Mouse (Mus musculus) cerebellum, postnatal 36 days (tissue): Measurements from ENCODE around the gene Chat.

Experiments
- DNase-seq, 2 experiments: peaks; one replicate each; pipeline ENCODE4 v3.0.0; 2021 to 2022; ENCODE audit warnings: mixed read lengths in 2 of 2

Gene Chat

GRCm38 (mm10) chr14:32465889-32466288, at the start of gene Chat:
Chat (minus strand) TSS chr14:32465989.
- DNase-seq: no peak

GRCm38 (mm10) chr14:32513336-32514032, 47.7 kb upstream of the Chat start, which contains the start of gene Ercc6:
Ercc6 (plus strand) TSS chr14:32513521.
- DNase-seq: peak; percentile 92 to 94

- DNase-seq: no peak
These were observed 47.1 kb upstream of the Chat start for GRCm38 (mm10) chr14:32512912-32513311.

- DNase-seq: no peak
These were observed 43.7 kb upstream of the Chat start for GRCm38 (mm10) chr14:32509443-32509961.

- DNase-seq: no peak
These were observed 42.5 kb upstream of the Chat start for GRCm38 (mm10) chr14:32508105-32508835.

GRCm38 (mm10) chr14:32507216-32507615, 41.4 kb upstream of the Chat start:
- DNase-seq: no peak

- no peak for DNase-seq
These were observed 40.5 kb upstream of the Chat start for GRCm38 (mm10) chr14:32506329-32506728.

- no peak for DNase-seq
These were observed 38.1 kb upstream of the Chat start for GRCm38 (mm10) chr14:32503897-32504296.

- DNase-seq: no peak
These were observed 37.2 kb upstream of the Chat start for GRCm38 (mm10) chr14:32502764-32503688.

- no peak for DNase-seq
These were observed 35.5 kb upstream of the Chat start for GRCm38 (mm10) chr14:32501303-32501702.

GRCm38 (mm10) chr14:32496115-32496850, 30.5 kb upstream of the Chat start:
- no peak for DNase-seq

GRCm38 (mm10) chr14:32492521-32492920, 26.7 kb upstream of the Chat start:
- no peak for DNase-seq

GRCm38 (mm10) chr14:32482061-32482460, 16.3 kb upstream of the Chat start:
- DNase-seq: no peak

GRCm38 (mm10) chr14:32477581-32477980, 11.8 kb upstream of the Chat start:
- peak in 1 of 2 experiments; percentile 26 for DNase-seq

- no peak for DNase-seq
These were observed 10.8 kb upstream of the Chat start for GRCm38 (mm10) chr14:32476559-32476958.

GRCm38 (mm10) chr14:32472996-32473395, 7.2 kb upstream of the Chat start:
- DNase-seq: peak; percentile 75 to 78

GRCm38 (mm10) chr14:32467606-32468005, 1.8 kb upstream of the Chat start:
- DNase-seq: no peak

GRCm38 (mm10) chr14:32465506-32465870, 301 bp downstream of the Chat start:
- DNase-seq: no peak

GRCm38 (mm10) chr14:32464601-32465505, 936 bp downstream of the Chat start, which contains the start of gene Slc18a3:
Slc18a3 (minus strand) TSS chr14:32464850.
- DNase-seq: no peak

- no peak for DNase-seq
These were observed 2.4 kb downstream of the Chat start for GRCm38 (mm10) chr14:32463211-32464040.
